Mouse (Mus musculus) stomach, embryonic 14.5 days (tissue): ENCODE measurements around the gene Acss1. TPM values are rescaled to one million over a fixed set of nuclear protein-coding genes. Genes with fewer than 3 reads are reported as not detected.
A peak's percentile ranks its signal among the peaks of the same experiment; 100 is the strongest.

Experiments used
- ATAC-seq: fragments of 200-750 bp; cut with Nextera tagmentation; 2 replicates; pipeline ENCODE4 v1.8.0; 2017; ENCODE audit warnings: low read depth, moderate TSS enrichment; ENCODE audit not compliant: insufficient number of reproducible peaks, insufficient read depth, low FRiP score
- H3K27ac ChIP-seq: fragments of 300-500 bp; sonication (generic); 2 replicates; pipeline ENCODE4 v1.5.1; 2014; ENCODE audit warnings: mild to moderate bottlenecking, low read length, moderate library complexity, mixed read lengths
- H3K27me3 ChIP-seq: fragments of 300-500 bp; sonication (generic); 2 replicates; pipeline ENCODE4 v1.6.1; 2014; ENCODE audit warnings: low read length, control low read depth, mixed read lengths; ENCODE audit not compliant: control insufficient read depth, insufficient read depth
- H3K36me3 ChIP-seq: fragments of 300-500 bp; sonication (generic); 2 replicates; pipeline ENCODE4 v1.6.1; 2014; ENCODE audit warnings: mild to moderate bottlenecking, control low read depth, low read length, moderate library complexity, mixed read lengths; ENCODE audit not compliant: control insufficient read depth, insufficient read depth
- H3K4me1 ChIP-seq: fragments of 300-500 bp; sonication (generic); 2 replicates; pipeline ENCODE4 v1.6.1; 2014; ENCODE audit warnings: low read length, control low read depth, mixed read lengths; ENCODE audit not compliant: control insufficient read depth, insufficient read depth
- H3K4me2 ChIP-seq: fragments of 300-500 bp; sonication (generic); replicated peaks from 2 replicates; pipeline ENCODE4 v1.6.1; 2014; ENCODE audit warnings: low read depth, low read length, control low read depth
- H3K4me3 ChIP-seq: fragments of 300-500 bp; sonication (generic); 2 replicates; pipeline ENCODE4 v1.5.1; 2014; ENCODE audit warnings: low read depth, low read length, control low read depth
- H3K9ac ChIP-seq: fragments of 300-500 bp; sonication (generic); replicated peaks from 2 replicates; pipeline ENCODE4 v1.6.1; 2014; ENCODE audit warnings: low read depth, mild to moderate bottlenecking, control low read depth, low read length, moderate library complexity, mixed read lengths
- H3K9me3 ChIP-seq: fragments of 300-500 bp; sonication (generic); 2 replicates; pipeline ENCODE4 v1.6.1; 2016; ENCODE audit warnings: low read depth, low read length, control low read depth; ENCODE audit not compliant: control insufficient read depth
- WGBS: fragments of 180-500 bp; shearing (Covaris S2); extraction: QIAGEN DNeasy Blood & Tissue Kit; methylation state at CpG from one replicate; pipeline ENCODE4 v1.1.7; 2014; 5-methylcytosine and 5-hydroxymethylcytosine counted together
- polyA plus RNA-seq: library from polyadenylated mRNA; unstranded; fragments of >200 nt; fragmentation: Nextera tagmentation; extraction: Ambion mirVana; gene quantifications from 2 replicates; pipeline ENCODE4 v1.2.1, GENCODE M21; 2014

Acss1 gene
- polyA plus RNA-seq: 28.7 and 29.1 TPM in 2 replicates

GRCm38 (mm10) chr2:150667820-150668766 is at the start of gene Acss1:
TSS of gene Acss1 (minus strand) at chr2:150668500.
- Histone ChIP-seq H3K4me2 (peak within 1 kb of the TSS; percentile 77), H3K27me3 (no peaks in the 10 kb centered on the region), H3K36me3 (no peaks in the 10 kb centered on the region), H3K9me3 (no peaks in the 10 kb centered on the region), H3K27ac (peak within 1 kb of the TSS; percentile 59; the same call in 1 of the 2 replicates), H3K9ac (peak within 1 kb of the TSS; percentile 55), H3K4me1 (0 out of 2 replicates have a peak, but pooled peaks cover 20% of the 10 kb centered on the region), H3K4me3 (peak within 1 kb of the TSS; percentile 52)
- WGBS: 3% methylated on average over 51 of the region's 61 CpGs
- peak; percentile 79 for ATAC-seq

- 83% methylated on average over 4 of the region's 4 CpGs for WGBS
- H3K9me3 ChIP-seq: no peaks in the 10 kb centered on the region
- no peak overlapping the region for H3K9ac ChIP-seq
- ATAC-seq: no peak
- no peaks in the 10 kb centered on the region for H3K4me1 ChIP-seq
- no peak overlapping the region for H3K27ac ChIP-seq
- no peaks in the 10 kb centered on the region for H3K36me3 ChIP-seq
- H3K27me3 ChIP-seq: no peaks in the 10 kb centered on the region
- no peak overlapping the region for H3K4me3 ChIP-seq
- no peak overlapping the region for H3K4me2 ChIP-seq
Measured at GRCm38 (mm10) chr2:150712167-150712674, 43.9 kb upstream of the Acss1 start.

GRCm38 (mm10) chr2:150691481-150692170 is 23.3 kb upstream of the Acss1 start:
- no peak overlapping the region for H3K9ac ChIP-seq
- no peak overlapping the region for H3K4me3 ChIP-seq
- H3K4me2 ChIP-seq: no peak overlapping the region
- peaks cover 31% of the 10 kb centered on the region for H3K27me3 ChIP-seq
- no peaks in the 10 kb centered on the region for H3K36me3 ChIP-seq
- H3K9me3 ChIP-seq: no peaks in the 10 kb centered on the region
- H3K27ac ChIP-seq: no peak overlapping the region
- 74% methylated on average over 6 of the region's 6 CpGs for WGBS
- peaks cover 6% of the 10 kb centered on the region; the same call in 1 of the 2 replicates for H3K4me1 ChIP-seq
- ATAC-seq: no peak

DNA sequence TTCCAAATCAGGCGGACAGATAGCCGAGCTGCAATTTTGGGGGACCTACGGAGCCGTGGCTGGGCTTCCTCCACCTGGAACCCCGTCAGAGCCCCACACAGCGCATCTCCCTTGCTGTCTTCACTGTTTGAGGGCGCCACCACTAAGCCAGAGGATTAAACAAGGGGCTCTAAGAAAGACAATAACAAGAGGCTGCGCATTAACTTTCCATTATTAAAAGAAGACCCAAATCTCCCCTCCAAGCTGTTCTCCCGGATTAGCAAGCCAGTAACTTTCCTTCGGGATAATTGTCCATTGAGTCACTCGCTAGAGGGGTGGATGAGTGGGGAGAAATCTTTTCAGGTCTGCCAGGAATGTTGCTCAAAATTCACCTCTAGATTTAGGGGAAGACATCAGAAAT is 21.9 kb upstream of the Acss1 start:
- 13% methylated on average over 11 of the region's 11 CpGs for WGBS
- Histone ChIP-seq H3K4me1 (peaks cover 6% of the 10 kb centered on the region; the same call in 1 of the 2 replicates), H3K27ac (no peak overlapping the region), H3K4me3 (no peak overlapping the region), H3K36me3 (no peaks in the 10 kb centered on the region), H3K4me2 (no peak overlapping the region), H3K9me3 (no peaks in the 10 kb centered on the region), H3K9ac (no peak overlapping the region), H3K27me3 (peaks cover 37% of the 10 kb centered on the region)
- no peak for ATAC-seq

DNA sequence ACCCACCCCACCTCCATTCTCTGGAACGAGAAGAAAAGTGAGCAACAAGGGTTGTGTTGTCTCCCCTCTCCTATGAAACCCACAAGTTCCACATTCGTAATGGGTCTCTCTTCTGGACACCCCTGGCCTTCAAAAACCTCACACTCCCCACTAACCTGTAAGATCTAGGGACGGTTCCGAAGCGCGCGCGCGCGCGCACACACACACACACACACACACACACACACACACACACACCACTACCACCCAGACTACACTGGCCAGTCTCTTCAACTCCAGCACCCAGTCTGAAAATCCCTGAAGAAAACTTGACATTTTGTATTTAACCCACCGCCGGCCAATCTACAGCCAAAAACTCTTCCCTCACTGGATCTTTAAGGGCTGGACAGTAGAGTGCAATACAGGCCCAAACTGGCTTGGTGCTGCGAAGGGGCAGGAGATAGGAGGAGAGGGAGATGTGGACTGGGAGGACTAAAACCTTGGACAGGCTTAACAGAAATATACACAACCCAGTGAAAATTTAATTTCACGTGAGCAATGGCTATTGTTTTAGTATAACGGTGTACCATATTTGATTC is 21.0 kb upstream of the Acss1 start, which contains the start of gene Vsx1:
Gene Vsx1, minus strand, starts transcription at position 138 of the 578 bp plus-strand sequence.
- H3K9me3 ChIP-seq: no peaks in the 10 kb centered on the region
- peak within 1 kb of the TSS; percentile 29 for H3K4me3 ChIP-seq
- no peak for ATAC-seq
- H3K9ac ChIP-seq: no peak within 1 kb of the TSS
- peak within 1 kb of the TSS; percentile 50 for H3K4me2 ChIP-seq
- peaks cover 37% of the 10 kb centered on the region for H3K27me3 ChIP-seq
- H3K4me1 ChIP-seq: peaks cover 6% of the 10 kb centered on the region; the same call in 1 of the 2 replicates
- WGBS: 41% methylated on average over 16 of the region's 16 CpGs
- no peaks in the 10 kb centered on the region for H3K36me3 ChIP-seq
- H3K27ac ChIP-seq: no peak within 1 kb of the TSS

DNA sequence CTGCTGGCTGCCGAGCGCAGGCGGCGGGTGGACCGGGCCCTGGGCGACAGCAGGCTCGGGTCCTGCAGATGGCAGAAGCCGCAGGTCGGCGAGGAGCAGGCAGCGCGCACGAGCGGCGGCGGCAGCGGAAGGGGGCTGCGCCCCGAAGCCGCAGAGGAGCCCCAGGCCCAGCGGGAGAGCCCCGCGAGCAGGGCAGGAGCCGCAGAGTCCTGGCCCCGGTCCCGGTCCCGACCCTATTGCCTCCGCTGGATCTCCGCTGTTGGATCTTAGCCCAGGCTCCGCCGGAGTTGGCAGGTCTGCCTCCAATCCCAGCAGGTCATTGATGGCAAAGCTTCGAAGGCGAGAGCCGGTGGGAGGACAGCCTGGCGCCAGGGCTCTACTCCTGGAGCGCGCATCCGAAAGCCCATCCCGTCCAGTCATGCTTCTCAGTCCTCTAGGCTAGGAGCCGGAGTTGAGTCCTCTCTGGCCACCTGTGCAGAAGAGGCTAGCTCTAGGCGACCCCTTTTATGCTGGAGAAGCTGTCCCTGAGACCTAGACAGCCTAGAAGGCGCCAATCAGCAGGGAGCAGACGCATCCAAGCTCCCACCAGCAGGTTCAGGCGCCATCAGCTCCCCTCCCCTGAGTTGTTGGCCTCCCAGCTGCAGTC is 20.4 kb upstream of the Acss1 start:
- H3K9me3 ChIP-seq: no peaks in the 10 kb centered on the region
- peak overlapping the region; percentile 29 for H3K4me3 ChIP-seq
- peak overlapping the region; percentile 50 for H3K4me2 ChIP-seq
- no peak overlapping the region for H3K27ac ChIP-seq
- no peak overlapping the region for H3K9ac ChIP-seq
- peaks cover 37% of the 10 kb centered on the region for H3K27me3 ChIP-seq
- ATAC-seq: no peak
- under 1% methylated on average over 42 of the region's 44 CpGs for WGBS
- peaks cover 6% of the 10 kb centered on the region; the same call in 1 of the 2 replicates for H3K4me1 ChIP-seq
- no peaks in the 10 kb centered on the region for H3K36me3 ChIP-seq

DNA sequence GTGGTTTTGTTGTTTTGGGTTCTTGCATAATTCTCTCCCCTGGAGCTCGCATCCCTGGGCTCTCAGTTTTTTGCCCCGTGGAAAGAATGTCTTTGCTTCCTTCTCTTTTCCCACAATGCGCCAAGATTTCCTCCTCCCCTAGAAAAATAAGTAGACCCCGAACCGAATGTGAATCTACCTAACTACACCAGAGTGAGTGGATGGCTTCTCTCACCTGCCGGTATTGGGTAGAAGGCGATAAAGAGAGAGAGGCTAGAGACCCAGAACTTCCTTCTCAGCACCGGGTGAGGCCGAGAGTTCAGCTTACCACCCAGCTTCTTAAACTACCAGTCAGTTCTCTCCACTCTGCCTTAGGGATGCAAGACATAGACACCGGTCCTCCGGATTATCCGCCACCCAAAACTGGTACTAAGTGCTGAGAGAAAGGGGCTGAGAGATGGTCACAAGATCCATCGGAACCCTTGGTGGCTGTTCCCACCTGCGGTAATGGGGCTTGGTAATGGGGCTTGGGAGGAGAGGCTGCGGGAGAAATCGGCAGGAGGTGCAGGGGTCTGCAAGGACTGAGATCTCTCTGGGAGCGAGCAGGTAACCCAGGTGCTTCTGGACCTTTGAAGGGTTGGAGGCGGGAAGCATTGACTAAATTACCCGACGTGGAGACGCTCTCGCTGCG is 19.7 kb upstream of the Acss1 start:
- Histone ChIP-seq H3K9ac (no peak overlapping the region), H3K4me3 (peak overlapping the region; percentile 29), H3K36me3 (no peaks in the 10 kb centered on the region), H3K9me3 (no peaks in the 10 kb centered on the region), H3K27me3 (peaks cover 37% of the 10 kb centered on the region), H3K27ac (no peak overlapping the region), H3K4me2 (peak overlapping the region; percentile 50), H3K4me1 (peaks cover 6% of the 10 kb centered on the region; the same call in 1 of the 2 replicates)
- ATAC-seq: no peak
- 7% methylated on average over 23 of the region's 23 CpGs for WGBS
